Mouse (Mus musculus) adrenal gland, adult 8-10 months (tissue): ENCODE measurements around the gene Helq. TPM values are rescaled to one million over a fixed set of nuclear protein-coding genes. Genes with fewer than 3 reads are reported as not detected.

Source experiments
- DNase-seq: peaks from one replicate; pipeline ENCODE4 v3.0.0; 2022
- total RNA-seq, 4 experiments: library from RNA; stranded (reverse); gene quantifications; 2 replicates each; pipeline ENCODE4 v1.2.4; 2022

Helq gene
- total RNA-seq, 4 experiments from 2014 or later: 6.2 to 17.2 (median 11.1) TPM

- DNase-seq: no peak
These were observed 19.4 kb downstream of the Helq start for GRCm38 (mm10) chr5:100779002-100779401.

GRCm38 (mm10) chr5:100776900-100777299 is 21.5 kb downstream of the Helq start:
- DNase-seq: peak; percentile 10

- no peak for DNase-seq
These were observed 22.5 kb downstream of the Helq start for GRCm38 (mm10) chr5:100775778-100776404.

GRCm38 (mm10) chr5:100771575-100771974 is 26.8 kb downstream of the Helq start:
- DNase-seq: no peak

GRCm38 (mm10) chr5:100766026-100766425 is 32.4 kb downstream of the Helq start:
- DNase-seq: no peak

- no peak for DNase-seq
These were observed 36.7 kb downstream of the Helq start for GRCm38 (mm10) chr5:100761736-100762135.

GRCm38 (mm10) chr5:100760049-100760663 is 38.2 kb downstream of the Helq start:
- no peak for DNase-seq

- no peak for DNase-seq
These were observed 40.3 kb downstream of the Helq start for GRCm38 (mm10) chr5:100758121-100758520.

- DNase-seq: no peak
These were observed 45.0 kb downstream of the Helq start for GRCm38 (mm10) chr5:100753407-100753806.

- peak; percentile 4 for DNase-seq
These were observed 46.7 kb downstream of the Helq start for GRCm38 (mm10) chr5:100751655-100752054.

- peak; percentile 8 for DNase-seq
These were observed 47.7 kb downstream of the Helq start for GRCm38 (mm10) chr5:100750617-100751255.

- no peak for DNase-seq
These were observed 59.6 kb downstream of the Helq start for GRCm38 (mm10) chr5:100738802-100739201.

GRCm38 (mm10) chr5:100736919-100737318 is 61.5 kb downstream of the Helq start:
- no peak for DNase-seq

GRCm38 (mm10) chr5:100734535-100734934 is 63.9 kb downstream of the Helq start:
- no peak for DNase-seq

- no peak for DNase-seq
These were observed 69.6 kb downstream of the Helq start for GRCm38 (mm10) chr5:100728757-100729156.

- no peak for DNase-seq
These were observed 72.4 kb downstream of the Helq start for GRCm38 (mm10) chr5:100726001-100726400.

GRCm38 (mm10) chr5:100719235-100720088 is 78.9 kb downstream of the Helq start, which contains the start of gene Hpse:
Hpse (minus strand) TSS chr5:100719716.
- DNase-seq: peak; percentile 5

- DNase-seq: no peak
These were observed 81.6 kb downstream of the Helq start for GRCm38 (mm10) chr5:100716762-100717161.
